Mouse (Mus musculus) forebrain, embryonic 16.5 days (tissue): ENCODE measurements at regions not wholly inside any gene's neighbourhood (a gene's known extent, or its start where the extent isn't known, plus 50 kb on each side); places are given as distances from the start of the nearest gene placed in this dataset.
"Not testable (repeated sequence)": the region's sequence is repeated elsewhere in the genome, so short reads cannot be mapped to it uniquely, and the experiment has no call there.

Experiments used
- ATAC-seq: fragments of 200-750 bp; cut with Nextera tagmentation; 2 replicates; pipeline ENCODE4 v1.8.0; 2017; ENCODE audit warnings: mild to moderate bottlenecking, moderate library complexity
- H3K27ac ChIP-seq: fragments of 300-500 bp; sonication (generic); 2 replicates; pipeline ENCODE4 v1.5.1; 2014; ENCODE audit warnings: low read length, control low read depth
- H3K27me3 ChIP-seq: fragments of 300-500 bp; sonication (generic); replicated peaks from 2 replicates; pipeline ENCODE4 v1.6.1; 2014; ENCODE audit warnings: low read length; ENCODE audit not compliant: control insufficient read depth, insufficient read depth
- H3K36me3 ChIP-seq: fragments of 300-500 bp; sonication (generic); 2 replicates; pipeline ENCODE4 v1.6.1; 2014; ENCODE audit not compliant: control insufficient read depth, insufficient read depth
- H3K4me1 ChIP-seq: fragments of 300-500 bp; sonication (generic); replicated peaks from 2 replicates; pipeline ENCODE4 v1.6.1; 2014; ENCODE audit warnings: low read length; ENCODE audit not compliant: control insufficient read depth, insufficient read depth
- H3K4me2 ChIP-seq: fragments of 300-500 bp; sonication (generic); 2 replicates; pipeline ENCODE4 v1.6.1; 2014; ENCODE audit warnings: mild to moderate bottlenecking, low read length, control low read depth
- H3K4me3 ChIP-seq: fragments of 300-500 bp; sonication (generic); replicated peaks from 2 replicates; pipeline ENCODE4 v1.5.1; 2014; ENCODE audit warnings: mild to moderate bottlenecking, low read length, control low read depth
- H3K9ac ChIP-seq: fragments of 300-500 bp; sonication (generic); replicated peaks from 2 replicates; pipeline ENCODE4 v1.6.1; 2014; ENCODE audit warnings: low read depth, low read length, control low read depth
- H3K9me3 ChIP-seq: fragments of 300-500 bp; sonication (generic); 2 replicates; pipeline ENCODE4 v1.6.1; 2016; ENCODE audit warnings: low read length; ENCODE audit not compliant: control insufficient read depth
- WGBS: fragments of 180-500 bp; shearing (Covaris S2); extraction: QIAGEN DNeasy Blood & Tissue Kit; methylation state at CpG from one replicate; pipeline ENCODE4 v1.1.7; 2014; 5-methylcytosine and 5-hydroxymethylcytosine counted together

DNA sequence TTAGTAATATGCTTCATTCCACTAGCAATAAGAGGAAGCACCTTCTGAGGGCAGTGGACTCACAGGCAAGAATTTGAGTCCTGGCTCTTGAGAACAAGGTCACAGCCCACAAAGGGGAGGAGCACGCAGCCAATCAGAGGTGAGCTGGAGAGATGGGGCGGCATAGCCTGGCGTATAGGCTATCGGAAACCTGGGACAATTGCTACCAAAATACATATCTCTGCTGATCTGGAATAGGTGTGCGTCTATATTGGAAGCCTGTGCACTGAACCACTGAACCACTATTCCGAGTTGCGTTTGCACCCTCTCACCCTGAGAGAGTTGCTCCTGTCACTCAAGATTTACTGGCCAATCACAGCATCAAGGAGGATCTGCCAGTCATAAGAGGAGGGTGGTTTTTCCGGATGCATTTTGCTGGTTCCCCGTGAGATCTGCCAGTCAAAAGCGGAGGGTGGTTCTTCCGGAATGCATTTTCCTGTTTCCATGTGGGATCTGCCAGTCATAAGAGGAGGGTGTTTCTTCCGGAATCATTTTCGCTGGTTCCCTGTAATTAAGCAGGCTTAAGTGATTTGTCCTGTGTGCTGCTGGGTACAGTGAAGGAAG, 80.1 kb upstream of the Riok2 start:
- not testable (repeated sequence) for H3K27me3 ChIP-seq, H3K9me3 ChIP-seq, H3K4me1 ChIP-seq, H3K36me3 ChIP-seq
- peak overlapping the region; percentile 44 for H3K4me3 ChIP-seq
- H3K9ac ChIP-seq: peak overlapping the region; percentile 24
- peak; percentile 100 for ATAC-seq
- WGBS: under 1% methylated on average over 13 of the region's 13 CpGs
- peak overlapping the region; percentile 39 for H3K4me2 ChIP-seq
- peak overlapping the region; percentile 39; the same call in 1 of the 2 replicates for H3K27ac ChIP-seq

DNA sequence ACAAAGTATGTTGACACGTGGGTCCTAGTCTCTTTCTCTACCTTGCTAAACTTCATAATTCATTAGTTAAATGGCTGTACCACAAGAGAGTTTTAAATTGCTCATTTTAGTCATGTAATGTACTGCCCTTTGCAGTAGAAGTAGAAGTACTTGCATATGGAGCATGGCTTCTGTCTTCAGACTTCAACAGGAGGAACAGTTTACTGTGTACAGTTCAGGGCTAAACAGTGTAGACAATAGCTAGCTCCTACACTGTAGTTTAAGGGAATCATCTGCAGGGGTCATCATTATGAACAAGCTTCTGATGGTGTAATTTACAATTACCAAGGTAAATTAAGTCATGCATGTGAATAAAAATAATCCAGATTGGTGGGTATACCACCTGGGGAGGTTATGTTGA, 79.1 kb upstream of the Riok2 start:
- H3K9ac ChIP-seq, H3K36me3 ChIP-seq, H3K4me3 ChIP-seq, H3K27ac ChIP-seq, H3K27me3 ChIP-seq, H3K9me3 ChIP-seq, H3K4me1 ChIP-seq, ATAC-seq: not testable (repeated sequence)
- peak overlapping the region; percentile 39; the same call in 1 of the 2 replicates for H3K4me2 ChIP-seq
- 5% methylated on average over 1 of the region's 1 CpGs for WGBS

DNA sequence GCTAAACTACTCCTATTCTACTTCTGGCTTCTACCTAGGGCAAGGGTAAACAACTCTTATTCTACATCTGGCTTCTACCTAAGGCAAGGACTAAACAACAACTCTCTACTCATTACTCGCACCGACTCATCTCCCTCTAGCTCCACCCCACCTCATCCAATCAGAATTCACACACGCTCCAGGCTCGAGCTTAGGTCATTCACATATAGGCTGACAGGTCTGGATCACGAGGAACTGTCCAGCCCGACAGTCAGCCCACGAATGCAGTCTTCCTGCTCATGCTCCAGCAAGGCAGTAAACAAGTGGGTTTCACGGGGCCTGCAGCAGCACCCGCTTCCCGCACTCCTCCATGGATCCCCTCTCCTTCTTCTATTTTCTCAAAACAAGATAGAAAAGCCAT, 70.6 kb upstream of the Riok2 start:
- H3K9ac ChIP-seq, ATAC-seq, H3K36me3 ChIP-seq, H3K4me1 ChIP-seq, H3K4me2 ChIP-seq, H3K27me3 ChIP-seq, H3K27ac ChIP-seq, H3K4me3 ChIP-seq: not testable (repeated sequence)
- peaks cover 23% of the 10 kb centered on the region for H3K9me3 ChIP-seq
- WGBS: over 99% methylated on average over 10 of the region's 10 CpGs
